Mouse (Mus musculus): ENCODE data around the gene Rab31. TPM values are rescaled to one million over a fixed set of nuclear protein-coding genes. Genes with fewer than 3 reads are reported as not detected.
A peak's percentile ranks its signal among the peaks of the same experiment; 100 is the strongest.

The Rab31 gene
- polyA plus RNA-seq, 1 experiment from 2014 or later: 39.2 TPM

DNA sequence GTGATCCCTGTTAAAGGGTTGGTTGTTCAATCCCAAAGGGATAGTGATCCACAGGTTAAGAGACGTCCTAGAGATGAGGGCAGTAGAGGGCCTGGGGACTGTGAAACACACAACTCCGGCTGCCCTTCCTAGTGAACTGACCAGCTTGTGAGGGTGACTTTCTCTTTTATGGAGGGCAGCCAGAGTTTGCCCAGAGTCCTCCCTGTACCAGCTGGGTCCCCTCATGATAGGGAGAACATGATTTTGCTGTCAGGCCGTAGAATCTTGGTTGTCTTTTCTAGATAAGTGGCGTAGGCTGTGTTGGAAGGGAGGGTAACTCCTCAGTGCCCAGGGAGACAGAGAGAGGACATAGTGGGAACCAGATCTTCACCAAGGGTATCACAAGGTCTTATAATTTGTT lies 14.7 kb upstream of the Rab31 start:
- WGBS: 76% methylated on average over 4 of the region's 4 CpGs
- Histone ChIP-seq H3K4me3 (ENCODE audit: low read depth, low read length) (no peak overlapping the region), H3K4me2 (replicated peaks; ENCODE audit: low read depth, low read length) (no peak overlapping the region), H3K36me3 (ENCODE audit: control insufficient read depth, insufficient read depth, low read length) (no peaks in the 10 kb centered on the region; the same call in 1 of the 2 replicates), H3K27ac (ENCODE audit: low read length) (no peak overlapping the region), H3K4me1 (ENCODE audit: control insufficient read depth, insufficient read depth, low read length) (peaks cover 16% of the 10 kb centered on the region), H3K9me3 (ENCODE audit: control insufficient read depth, low read depth, low read length) (no peaks in the 10 kb centered on the region), H3K9ac (replicated peaks; ENCODE audit: low read depth, low read length) (no peak overlapping the region), H3K27me3 (ENCODE audit: control insufficient read depth, insufficient read depth, low read length) (no peaks in the 10 kb centered on the region)
- ATAC-seq (ENCODE audit: insufficient number of reproducible peaks, insufficient read depth, low FRiP score, low read depth): no peak

DNA sequence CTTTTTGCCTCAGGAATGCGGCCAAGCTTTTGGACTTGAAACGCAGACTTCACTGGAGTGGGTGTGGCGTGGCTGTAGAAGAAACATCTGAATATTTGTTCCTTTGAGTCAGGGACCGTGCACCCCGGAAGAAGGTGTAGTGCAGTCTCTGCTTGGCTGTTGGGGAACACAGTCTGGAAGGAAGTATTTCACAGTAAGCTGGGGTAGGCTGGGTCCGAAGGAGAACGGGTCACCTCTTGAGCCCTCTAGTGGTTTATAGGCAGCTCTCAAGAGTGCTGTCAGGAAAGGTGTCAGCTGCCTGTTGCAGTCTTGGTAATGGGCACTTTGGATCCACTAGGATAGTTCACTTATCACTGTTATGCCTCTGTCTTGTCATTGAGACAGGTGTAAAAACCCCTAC lies 13.7 kb upstream of the Rab31 start:
- no peak overlapping the region for H3K4me3 ChIP-seq (ENCODE audit: low read depth, low read length)
- no peak for ATAC-seq (ENCODE audit: insufficient number of reproducible peaks, insufficient read depth, low FRiP score, low read depth)

DNA sequence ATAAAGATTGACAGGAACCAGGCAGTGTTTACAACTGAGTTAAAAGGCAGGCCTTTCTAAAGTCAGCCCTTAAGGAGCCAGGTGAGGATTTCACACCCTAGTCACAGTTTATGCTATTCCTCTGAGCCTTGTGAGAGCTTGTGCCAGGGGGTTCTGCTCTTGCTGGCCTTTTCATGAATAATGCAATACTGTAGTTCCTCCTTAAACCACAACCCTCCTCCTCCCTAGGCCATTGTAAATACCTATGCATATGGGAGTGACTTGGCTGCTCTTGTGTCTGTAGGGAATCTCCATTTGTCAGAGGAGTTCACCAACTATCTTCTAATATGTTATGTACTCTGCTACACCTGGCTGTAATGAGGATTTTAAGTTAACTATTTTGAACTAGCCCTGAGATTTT lies 13.2 kb upstream of the Rab31 start:
- ATAC-seq (ENCODE audit: insufficient number of reproducible peaks, insufficient read depth, low FRiP score, low read depth): no peak
- Histone ChIP-seq H3K4me1 (ENCODE audit: control insufficient read depth, insufficient read depth, low read length) (peaks cover 19% of the 10 kb centered on the region), H3K36me3 (ENCODE audit: control insufficient read depth, insufficient read depth, low read length) (no peaks in the 10 kb centered on the region; the same call in 1 of the 2 replicates), H3K4me2 (replicated peaks; ENCODE audit: low read depth, low read length) (no peak overlapping the region), H3K9ac (replicated peaks; ENCODE audit: low read depth, low read length) (no peak overlapping the region), H3K4me3 (ENCODE audit: low read depth, low read length) (no peak overlapping the region), H3K9me3 (ENCODE audit: control insufficient read depth, low read depth, low read length) (no peaks in the 10 kb centered on the region), H3K27me3 (ENCODE audit: control insufficient read depth, insufficient read depth, low read length) (no peaks in the 10 kb centered on the region), H3K27ac (ENCODE audit: low read length) (no peak overlapping the region)

More for the DNA sequence above, 13.7 kb upstream of the Rab31 start:
- peaks cover 19% of the 10 kb centered on the region for H3K4me1 ChIP-seq (ENCODE audit: control insufficient read depth, insufficient read depth, low read length)
- H3K36me3 ChIP-seq (ENCODE audit: control insufficient read depth, insufficient read depth, low read length): no peaks in the 10 kb centered on the region; the same call in 1 of the 2 replicates
- H3K9me3 ChIP-seq (ENCODE audit: control insufficient read depth, low read depth, low read length): no peaks in the 10 kb centered on the region
- H3K27me3 ChIP-seq (ENCODE audit: control insufficient read depth, insufficient read depth, low read length): no peaks in the 10 kb centered on the region
- no peak overlapping the region for H3K9ac ChIP-seq (replicated peaks; ENCODE audit: low read depth, low read length)
- WGBS: 73% methylated on average over 7 of the region's 7 CpGs
- no peak overlapping the region for H3K4me2 ChIP-seq (replicated peaks; ENCODE audit: low read depth, low read length)
- no peak overlapping the region for H3K27ac ChIP-seq (ENCODE audit: low read length)

DNA sequence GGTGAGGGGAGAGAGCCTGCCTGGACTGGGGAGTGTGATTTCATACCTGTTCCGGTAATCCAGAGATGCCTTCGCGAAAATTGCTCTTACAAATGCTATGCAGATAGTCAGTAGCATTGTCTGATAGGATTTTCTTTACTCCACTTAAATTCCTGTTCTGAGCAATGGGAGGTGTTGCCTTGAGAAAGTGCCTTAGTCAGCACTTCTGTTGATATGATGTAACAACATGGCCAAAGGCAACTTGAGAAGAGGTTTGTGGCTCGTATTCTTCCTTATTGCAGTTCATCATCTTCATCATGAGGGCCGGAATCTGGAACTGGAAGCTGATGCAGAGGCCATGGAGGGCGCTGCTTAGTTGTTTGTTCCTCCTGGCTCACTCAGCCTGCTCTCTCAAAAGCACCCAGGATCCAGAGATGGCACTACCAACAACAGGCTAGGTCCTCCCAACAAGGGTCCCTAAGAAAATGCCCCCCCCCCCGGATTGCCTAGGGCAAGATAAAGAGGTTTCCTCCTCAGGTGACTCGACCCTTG lies 12.1 kb upstream of the Rab31 start:
- no peak overlapping the region for H3K9ac ChIP-seq (replicated peaks; ENCODE audit: low read depth, low read length)
- ATAC-seq (ENCODE audit: insufficient number of reproducible peaks, insufficient read depth, low FRiP score, low read depth): no peak
- peak overlapping the region; percentile 40 for H3K4me2 ChIP-seq (replicated peaks; ENCODE audit: low read depth, low read length)
- peak overlapping the region; percentile 85 for H3K4me3 ChIP-seq (ENCODE audit: low read depth, low read length)
- no peak overlapping the region for H3K27ac ChIP-seq (ENCODE audit: low read length)
- H3K36me3 ChIP-seq (ENCODE audit: control insufficient read depth, insufficient read depth, low read length): no peaks in the 10 kb centered on the region; the same call in 1 of the 2 replicates
- peaks cover 19% of the 10 kb centered on the region for H3K4me1 ChIP-seq (ENCODE audit: control insufficient read depth, insufficient read depth, low read length)
- 60% methylated on average over 8 of the region's 8 CpGs for WGBS
- H3K27me3 ChIP-seq (ENCODE audit: control insufficient read depth, insufficient read depth, low read length): no peaks in the 10 kb centered on the region
- H3K9me3 ChIP-seq (ENCODE audit: control insufficient read depth, low read depth, low read length): no peaks in the 10 kb centered on the region

DNA sequence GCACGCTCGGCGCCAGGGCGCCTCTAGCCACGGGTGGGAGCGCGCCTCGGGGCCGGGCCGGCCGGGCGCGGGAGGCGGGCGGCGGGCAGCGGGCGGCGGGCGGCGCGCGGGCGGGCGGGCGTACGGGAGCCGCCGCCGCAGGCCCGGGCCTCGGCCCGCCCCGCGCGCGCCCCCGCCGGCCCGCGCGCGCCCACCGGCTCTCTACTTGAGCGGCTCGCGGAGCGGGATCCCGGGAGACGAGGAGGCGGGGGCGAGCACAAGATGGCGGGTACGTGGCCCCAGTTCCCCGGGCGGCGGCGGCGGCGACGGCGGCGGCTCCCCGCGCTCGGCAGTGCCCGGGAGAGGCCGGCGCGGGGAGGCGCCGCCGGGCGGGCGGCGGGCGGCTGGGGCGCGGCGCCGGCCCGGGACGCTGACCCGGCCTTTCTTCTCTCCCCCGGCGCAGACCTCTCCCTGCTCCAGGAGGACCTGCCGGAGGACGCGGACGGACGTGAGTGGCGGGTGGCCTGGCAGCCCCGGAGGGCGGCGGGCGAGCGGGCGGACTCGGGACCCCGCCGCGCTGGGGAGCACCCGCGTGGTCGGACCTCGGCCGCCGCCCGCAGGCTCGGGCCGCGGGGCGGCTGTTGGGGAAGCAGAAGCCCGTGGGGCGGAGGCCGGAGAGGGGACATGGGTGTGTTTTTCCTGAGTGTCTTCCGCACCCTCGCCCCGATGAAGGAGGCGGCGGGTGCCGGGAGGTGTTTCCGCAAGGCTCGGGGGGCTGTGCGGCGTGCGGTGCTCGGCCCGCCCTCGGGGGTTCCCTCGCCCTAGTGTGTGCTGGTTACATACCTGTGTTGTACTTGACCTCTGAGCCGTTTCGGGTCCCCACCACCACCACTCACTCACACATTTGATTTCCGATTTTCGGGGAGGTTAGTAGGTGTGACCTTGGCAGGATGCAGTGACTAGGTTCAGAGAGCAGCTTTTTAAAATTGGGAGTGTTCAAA lies 10.9 kb upstream of the Rab31 start:
- Histone ChIP-seq H3K4me2 (replicated peaks; ENCODE audit: low read depth, low read length) (peak overlapping the region; percentile 68), H3K4me1 (ENCODE audit: control insufficient read depth, insufficient read depth, low read length) (peaks cover 17% of the 10 kb centered on the region), H3K9me3 (ENCODE audit: control insufficient read depth, low read depth, low read length) (no peaks in the 10 kb centered on the region), H3K9ac (replicated peaks; ENCODE audit: low read depth, low read length) (peak overlapping the region; percentile 98), H3K36me3 (ENCODE audit: control insufficient read depth, insufficient read depth, low read length) (no peaks in the 10 kb centered on the region; the same call in 1 of the 2 replicates), H3K27me3 (ENCODE audit: control insufficient read depth, insufficient read depth, low read length) (no peaks in the 10 kb centered on the region), H3K27ac (ENCODE audit: low read length) (peak overlapping the region; percentile 99), H3K4me3 (ENCODE audit: low read depth, low read length) (peak overlapping the region; percentile 85)
- under 1% methylated on average over 42 of the region's 135 CpGs for WGBS
- ATAC-seq (ENCODE audit: insufficient number of reproducible peaks, insufficient read depth, low FRiP score, low read depth): peak; percentile 59

DNA sequence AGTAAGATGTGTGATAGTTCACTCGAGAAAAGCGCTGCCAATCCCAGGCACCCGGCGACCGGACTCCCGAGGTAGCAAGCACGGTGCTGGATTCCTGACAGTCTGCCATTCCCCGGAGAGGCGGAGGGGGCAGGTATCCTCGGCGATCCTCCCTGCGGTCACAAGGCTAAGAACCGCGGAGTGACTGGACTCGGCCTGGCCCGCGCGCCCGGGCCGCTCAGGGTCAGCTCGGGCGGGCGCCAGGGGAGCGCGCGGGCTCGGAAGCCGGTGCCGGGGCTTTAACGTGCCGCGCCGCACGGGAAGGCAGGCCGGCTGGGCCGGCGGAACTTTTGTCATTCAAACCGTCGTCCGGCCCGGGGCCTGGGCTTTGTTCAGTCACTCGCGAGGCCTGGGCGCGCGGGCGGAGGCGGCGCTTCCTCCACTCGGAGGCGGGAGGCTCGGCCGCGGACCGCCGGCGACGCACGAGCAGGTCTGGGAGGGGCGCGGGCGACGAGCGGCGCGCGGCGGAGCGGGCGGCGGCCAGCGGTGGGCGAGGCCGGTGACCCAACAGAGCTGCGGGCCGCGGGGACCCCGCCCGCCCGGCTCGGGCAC lies 10.1 kb upstream of the Rab31 start, which contains the start of gene Ppp4r1:
TSS of gene Ppp4r1 (plus strand) at position 23 of the 591 bp plus-strand sequence.
- Histone ChIP-seq H3K4me1 (ENCODE audit: control insufficient read depth, insufficient read depth, low read length) (peaks cover 13% of the 10 kb centered on the region), H3K9me3 (ENCODE audit: control insufficient read depth, low read depth, low read length) (no peaks in the 10 kb centered on the region), H3K27ac (ENCODE audit: low read length) (peak within 1 kb of the TSS; percentile 99), H3K4me3 (ENCODE audit: low read depth, low read length) (peak within 1 kb of the TSS; percentile 85), H3K4me2 (replicated peaks; ENCODE audit: low read depth, low read length) (peak within 1 kb of the TSS; percentile 68), H3K27me3 (ENCODE audit: control insufficient read depth, insufficient read depth, low read length) (no peaks in the 10 kb centered on the region), H3K9ac (replicated peaks; ENCODE audit: low read depth, low read length) (peak within 1 kb of the TSS; percentile 98), H3K36me3 (ENCODE audit: control insufficient read depth, insufficient read depth, low read length) (no peaks in the 10 kb centered on the region; the same call in 1 of the 2 replicates)
- under 1% methylated on average over 73 of the region's 81 CpGs for WGBS
- ATAC-seq (ENCODE audit: insufficient number of reproducible peaks, insufficient read depth, low FRiP score, low read depth): peak; percentile 87

DNA sequence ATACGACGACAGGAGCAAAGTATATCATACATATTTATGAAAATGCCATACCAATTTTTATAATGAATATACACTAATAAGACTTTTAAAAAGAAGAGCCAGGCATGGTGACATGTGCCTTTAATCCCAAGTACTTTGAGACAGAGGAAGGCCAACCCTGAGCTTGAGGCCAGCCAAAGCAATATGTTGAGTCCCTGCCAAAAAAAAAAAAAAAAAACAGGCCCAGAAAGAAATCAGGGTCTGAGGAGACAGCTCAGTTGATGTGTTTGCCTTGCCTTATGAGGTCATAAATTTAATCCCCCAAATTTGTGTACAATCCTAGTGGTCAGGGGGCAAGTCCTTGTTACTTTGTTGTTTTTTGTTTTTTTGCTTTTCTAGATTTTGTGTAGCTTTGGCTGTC lies 8.4 kb upstream of the Rab31 start:
- Histone ChIP-seq H3K4me1 (ENCODE audit: control insufficient read depth, insufficient read depth, low read length) (peaks cover 13% of the 10 kb centered on the region), H3K36me3 (ENCODE audit: control insufficient read depth, insufficient read depth, low read length) (no peaks in the 10 kb centered on the region; the same call in 1 of the 2 replicates), H3K4me3 (ENCODE audit: low read depth, low read length) (no peak overlapping the region), H3K4me2 (replicated peaks; ENCODE audit: low read depth, low read length) (no peak overlapping the region), H3K9me3 (ENCODE audit: control insufficient read depth, low read depth, low read length) (no peaks in the 10 kb centered on the region), H3K27ac (ENCODE audit: low read length) (no peak overlapping the region), H3K27me3 (ENCODE audit: control insufficient read depth, insufficient read depth, low read length) (no peaks in the 10 kb centered on the region), H3K9ac (replicated peaks; ENCODE audit: low read depth, low read length) (no peak overlapping the region)
- WGBS: 86% methylated on average over 2 of the region's 2 CpGs
- ATAC-seq (ENCODE audit: insufficient number of reproducible peaks, insufficient read depth, low FRiP score, low read depth): no peak

DNA sequence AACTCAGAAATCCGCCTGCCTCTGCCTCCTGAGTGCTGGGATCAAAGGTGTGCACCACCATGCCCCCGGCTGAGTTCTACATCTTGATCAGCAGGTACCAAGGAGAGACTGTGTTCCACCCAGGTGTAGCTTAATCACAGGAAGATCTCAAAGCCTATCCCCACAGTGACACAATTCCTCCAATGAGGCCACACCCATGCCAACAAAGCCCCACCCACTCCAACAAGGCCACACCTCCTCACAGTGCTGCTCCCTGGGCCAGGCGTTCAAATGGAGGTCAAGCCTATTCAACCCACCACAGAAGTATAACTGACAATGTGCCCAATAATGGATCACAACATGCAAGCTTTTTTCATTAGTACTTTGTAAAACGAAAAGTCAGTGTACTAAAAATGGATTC lies 4.9 kb upstream of the Rab31 start:
- Histone ChIP-seq H3K27me3 (ENCODE audit: control insufficient read depth, insufficient read depth, low read length) (no peaks in the 10 kb centered on the region), H3K4me3 (ENCODE audit: low read depth, low read length) (no peak overlapping the region), H3K36me3 (ENCODE audit: control insufficient read depth, insufficient read depth, low read length) (no peaks in the 10 kb centered on the region), H3K4me1 (ENCODE audit: control insufficient read depth, insufficient read depth, low read length) (0 out of 2 replicates have a peak, but pooled peaks cover 7% of the 10 kb centered on the region), H3K9ac (replicated peaks; ENCODE audit: low read depth, low read length) (no peak overlapping the region), H3K27ac (ENCODE audit: low read length) (no peak overlapping the region), H3K9me3 (ENCODE audit: control insufficient read depth, low read depth, low read length) (no peaks in the 10 kb centered on the region), H3K4me2 (replicated peaks; ENCODE audit: low read depth, low read length) (no peak overlapping the region)
- ATAC-seq (ENCODE audit: insufficient number of reproducible peaks, insufficient read depth, low FRiP score, low read depth): no peak
- 87% methylated on average over 4 of the region's 4 CpGs for WGBS

Measured in stomach, embryonic 14.5 days (tissue).